Mouse (Mus musculus) kidney, adult 2 months (tissue): ENCODE results near the gene Ly6g6e. TPM values are rescaled to one million over a fixed set of nuclear protein-coding genes. Genes with fewer than 3 reads are reported as not detected.

Source experiments
- DNase-seq: peaks from one replicate; pipeline ENCODE4 v3.0.0; 2021
- H3K27ac ChIP-seq: fragments of 200-500 bp; 2 replicates; pipeline ENCODE4 v1.5.1; 2012; ENCODE audit warnings: low read depth, low read length, control low read depth, inconsistent platforms; ENCODE audit not compliant: insufficient read depth
- H3K27me3 ChIP-seq: fragments of 200-500 bp; replicated peaks from 2 replicates; pipeline ENCODE4 v1.6.1; 2012; ENCODE audit warnings: mild to moderate bottlenecking, moderate library complexity, low read length, inconsistent platforms; ENCODE audit not compliant: control insufficient read depth, insufficient read depth
- H3K36me3 ChIP-seq: fragments of 200-500 bp; 2 replicates; pipeline ENCODE4 v1.6.1; 2012; ENCODE audit warnings: mild to moderate bottlenecking, moderate library complexity, low read length, inconsistent platforms; ENCODE audit not compliant: control insufficient read depth, insufficient read depth
- H3K4me1 ChIP-seq: fragments of 200-500 bp; 2 replicates; pipeline ENCODE4 v1.6.1; 2011; ENCODE audit warnings: low read length; ENCODE audit not compliant: control insufficient read depth, insufficient read depth
- H3K4me3 ChIP-seq: fragments of 200-500 bp; 2 replicates; pipeline ENCODE4 v1.5.1; 2011; ENCODE audit warnings: mild to moderate bottlenecking, low read depth, low read length, control low read depth; ENCODE audit not compliant: insufficient read depth
- CTCF ChIP-seq: fragments of 200-500 bp; conservative IDR thresholded peaks from 2 replicates; pipeline ENCODE4 v1.5.1; 2011; ENCODE audit warnings: low read depth, mild to moderate bottlenecking, control low read depth, low read length, moderate library complexity, mixed read lengths; ENCODE audit not compliant: insufficient read depth, insufficient read length
- POLR2A ChIP-seq: fragments of 200-500 bp; IDR thresholded peaks from one replicate; pipeline ENCODE4 v1.6.1; 2011; ENCODE audit warnings: low read depth, low read length, control low read depth
- WGBS: fragments of 180-500 bp; shearing (Covaris S2); methylation state at CpG from one replicate; pipeline ENCODE4 v1.1.7; 2018; 5-methylcytosine and 5-hydroxymethylcytosine counted together
- polyA plus RNA-seq: library from polyadenylated mRNA; depleted of rRNA; stranded (reverse); fragments of >200 nt; gene quantifications from 2 replicates; pipeline ENCODE4 v1.2.3, GENCODE M21; 2012

The Ly6g6e gene
- polyA plus RNA-seq, 1 experiment, result 2.5 TPM

GRCm38 (mm10) chr17:35100196-35100765 lies 23.6 kb downstream of the Ly6g6e start:
- DNase-seq, result no peak
- H3K4me3 ChIP-seq, result no peak overlapping the region
- no peaks in the 10 kb centered on the region for H3K27me3 ChIP-seq
- no peak for TF ChIP-seq POLR2A
- no peak for TF ChIP-seq CTCF
- H3K4me1 ChIP-seq, result peaks cover 4% of the 10 kb centered on the region; the same call in 1 of the 2 replicates
- WGBS, result 60% methylated on average over 10 of the region's 10 CpGs
- no peaks in the 10 kb centered on the region; the same call in 1 of the 2 replicates for H3K36me3 ChIP-seq
- no peak overlapping the region for H3K27ac ChIP-seq

- Histone ChIP-seq H3K36me3 (no peaks in the 10 kb centered on the region; the same call in 1 of the 2 replicates), H3K4me3 (no peak overlapping the region), H3K27me3 (no peaks in the 10 kb centered on the region), H3K27ac (no peak overlapping the region), H3K4me1 (peaks cover 4% of the 10 kb centered on the region; the same call in 1 of the 2 replicates)
- 68% methylated on average over 11 of the region's 11 CpGs for WGBS
- no peak for DNase-seq
- TF ChIP-seq POLR2A, result no peak
Observed at GRCm38 (mm10) chr17:35101161-35101560, 24.5 kb downstream of the Ly6g6e start.

- Histone ChIP-seq H3K36me3 (no peaks in the 10 kb centered on the region), H3K4me3 (no peak overlapping the region)
Observed at GRCm38 (mm10) chr17:35102299-35102698, 25.6 kb downstream of the Ly6g6e start.

GRCm38 (mm10) chr17:35103221-35103690 lies 26.6 kb downstream of the Ly6g6e start:
- H3K4me3 ChIP-seq, result no peak overlapping the region
- 32% methylated on average over 6 of the region's 6 CpGs for WGBS
- TF ChIP-seq POLR2A, result no peak
- no peak for TF ChIP-seq CTCF
- peaks cover 4% of the 10 kb centered on the region; the same call in 1 of the 2 replicates for H3K4me1 ChIP-seq
- DNase-seq, result peak; percentile 90
- H3K27me3 ChIP-seq, result no peaks in the 10 kb centered on the region
- peak overlapping the region; percentile 26 for H3K27ac ChIP-seq
- H3K36me3 ChIP-seq, result no peaks in the 10 kb centered on the region

More at GRCm38 (mm10) chr17:35102299-35102698, 25.6 kb downstream of the Ly6g6e start:
- Histone ChIP-seq H3K27ac (no peak overlapping the region), H3K4me1 (peaks cover 4% of the 10 kb centered on the region; the same call in 1 of the 2 replicates), H3K27me3 (no peaks in the 10 kb centered on the region)
- 67% methylated on average over 8 of the region's 8 CpGs for WGBS
- DNase-seq, result no peak
- no peak for TF ChIP-seq CTCF
- TF ChIP-seq POLR2A, result no peak

- no peak for DNase-seq
- Histone ChIP-seq H3K36me3 (no peaks in the 10 kb centered on the region), H3K27ac (no peak overlapping the region), H3K4me1 (peaks cover 4% of the 10 kb centered on the region; the same call in 1 of the 2 replicates), H3K27me3 (no peaks in the 10 kb centered on the region), H3K4me3 (no peak overlapping the region)
- 94% methylated on average over 7 of the region's 7 CpGs for WGBS
- no peak for TF ChIP-seq POLR2A
- TF ChIP-seq CTCF, result no peak
Observed at GRCm38 (mm10) chr17:35104079-35104478, 27.4 kb downstream of the Ly6g6e start.

GRCm38 (mm10) chr17:35104754-35105153 lies 28.1 kb downstream of the Ly6g6e start:
- H3K27ac ChIP-seq, result no peak overlapping the region
- no peaks in the 10 kb centered on the region for H3K36me3 ChIP-seq
- no peak overlapping the region for H3K4me3 ChIP-seq
- 78% methylated on average over 6 of the region's 6 CpGs for WGBS
- DNase-seq, result no peak
- no peak for TF ChIP-seq CTCF
- no peak for TF ChIP-seq POLR2A
- H3K4me1 ChIP-seq, result peaks cover 4% of the 10 kb centered on the region; the same call in 1 of the 2 replicates
- no peaks in the 10 kb centered on the region for H3K27me3 ChIP-seq

GRCm38 (mm10) chr17:35105740-35106389 lies 29.2 kb downstream of the Ly6g6e start:
- 24% methylated on average over 13 of the region's 13 CpGs for WGBS
- peaks cover 4% of the 10 kb centered on the region; the same call in 1 of the 2 replicates for H3K4me1 ChIP-seq
- peak; percentile 54 for DNase-seq
- H3K36me3 ChIP-seq, result no peaks in the 10 kb centered on the region
- H3K27me3 ChIP-seq, result no peaks in the 10 kb centered on the region
- no peak overlapping the region for H3K27ac ChIP-seq
- TF ChIP-seq POLR2A (no peak), CTCF (peak; percentile 64)
- H3K4me3 ChIP-seq, result no peak overlapping the region
